Mouse (Mus musculus) retina, postnatal 1 day (tissue): ENCODE measurements around the gene Znrf4.

Experiments
- DNase-seq: peaks from one replicate; pipeline ENCODE4 v3.0.0-alpha.2; 2012

The Znrf4 gene

DNA sequence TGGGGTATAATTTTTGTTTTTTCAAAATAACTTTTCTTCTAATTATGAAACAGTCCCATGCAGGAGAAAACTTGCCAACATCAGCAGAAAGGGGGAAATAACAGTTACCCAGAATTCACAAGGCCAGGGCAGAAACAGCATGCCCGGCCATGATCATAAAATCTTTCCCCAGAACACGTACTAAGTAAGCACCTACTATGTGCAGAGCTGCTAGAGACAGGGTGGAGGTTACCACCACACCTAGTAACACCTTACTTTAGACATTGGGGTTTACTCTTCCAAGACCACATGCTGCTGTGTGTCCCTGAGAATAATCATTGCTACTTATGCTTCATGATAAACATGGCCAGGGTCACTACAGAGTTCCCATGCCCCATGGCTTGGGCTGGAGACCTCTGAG, 47.9 kb downstream of the Znrf4 start:
- DNase-seq, result no peak

DNA sequence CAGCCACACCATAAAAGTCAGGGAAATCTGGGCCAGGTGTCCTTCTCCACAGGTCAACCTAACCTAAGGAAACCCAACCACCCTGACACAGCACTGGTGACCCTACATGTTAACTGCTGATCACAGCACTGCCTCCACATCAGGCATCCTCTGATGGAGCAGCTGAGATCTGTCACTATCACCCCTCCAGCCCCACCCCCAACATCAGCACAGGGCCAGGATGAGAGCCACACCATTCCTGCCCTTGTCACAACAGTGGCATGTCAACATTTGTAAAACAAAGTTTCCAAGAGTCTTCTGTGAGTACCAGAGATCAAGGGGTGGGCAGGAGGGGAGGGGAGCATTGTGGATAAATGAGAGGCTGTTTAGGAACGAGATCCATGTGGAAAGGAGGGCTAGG, 48.7 kb downstream of the Znrf4 start:
- no peak for DNase-seq

DNA sequence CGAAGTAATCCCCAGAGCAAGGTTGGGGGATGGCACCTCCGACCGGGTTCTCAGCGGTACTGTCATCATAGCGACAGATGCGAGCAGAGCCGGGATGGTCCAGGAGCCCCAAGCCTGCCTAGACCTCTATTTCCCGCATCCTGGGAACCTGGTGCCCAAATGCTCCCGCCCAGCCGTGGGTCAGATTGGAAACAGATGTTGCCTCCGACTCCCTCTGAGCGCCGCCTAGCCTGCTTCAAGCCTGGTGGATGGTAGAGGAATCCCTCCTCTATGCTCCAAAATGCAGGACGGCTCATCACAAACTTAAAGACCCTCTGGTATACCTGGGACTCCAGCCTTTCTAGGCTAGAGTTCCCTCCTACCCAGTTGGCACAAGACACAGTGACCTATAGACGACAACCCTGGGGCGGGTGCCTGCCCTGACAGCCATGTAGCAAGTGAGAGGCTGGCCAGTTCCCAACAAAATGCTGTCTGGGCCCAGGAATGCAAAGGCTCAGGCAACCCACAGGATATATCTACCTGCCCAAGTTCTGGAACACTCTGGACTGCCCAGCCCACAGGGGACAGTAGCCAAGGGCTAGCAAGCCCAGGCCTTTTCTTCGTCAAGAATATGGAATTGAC, 49.3 kb downstream of the Znrf4 start:
- no peak for DNase-seq

DNA sequence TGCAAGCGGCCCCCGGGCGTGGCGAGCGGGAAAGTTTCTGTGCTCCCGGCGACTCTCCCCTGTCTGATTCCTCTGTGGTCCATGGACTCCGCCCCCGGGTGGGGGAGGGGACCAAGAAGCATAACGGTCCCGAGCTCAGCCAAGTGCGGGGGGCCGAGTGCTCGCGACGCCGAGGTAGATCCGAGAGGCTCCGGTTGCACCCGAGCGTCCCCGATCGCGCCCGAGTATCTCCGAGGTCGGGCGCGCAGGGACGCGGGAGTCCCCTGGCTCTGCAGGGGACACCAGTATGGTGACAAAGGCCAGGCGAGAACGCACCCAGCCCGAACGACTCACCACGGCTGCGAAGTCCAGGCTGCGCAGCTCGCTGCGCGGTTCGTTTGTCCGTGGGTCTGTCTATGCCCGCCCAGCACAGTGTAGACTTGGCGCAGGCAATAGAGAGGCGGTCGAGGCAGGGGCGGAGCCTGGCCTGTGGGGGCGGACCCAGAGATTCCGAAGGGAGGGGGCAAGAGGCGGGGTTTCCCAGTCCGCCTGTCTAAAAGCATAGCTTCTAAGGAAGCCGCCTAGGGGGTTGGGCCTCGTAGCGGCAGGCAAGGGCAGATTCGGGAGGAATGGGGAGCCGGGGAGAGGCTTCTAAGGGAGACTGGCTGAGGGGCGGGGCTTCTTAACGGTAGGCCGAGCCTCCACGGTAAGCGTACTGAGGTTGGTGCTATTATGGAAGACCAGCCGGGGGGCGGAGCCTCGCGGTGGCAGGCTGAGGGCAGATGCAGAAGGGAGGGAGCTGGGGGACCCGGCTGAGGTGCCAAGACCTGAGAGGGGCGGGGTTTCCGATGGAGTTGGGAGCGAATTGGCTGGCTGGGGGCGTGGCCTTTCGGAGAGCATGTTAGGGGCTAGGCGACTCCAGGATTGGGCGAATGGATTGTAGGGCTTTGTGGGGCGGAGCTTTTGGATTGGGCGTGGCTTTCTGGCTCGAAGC, 50.2 kb downstream of the Znrf4 start:
- DNase-seq, result peak; percentile 100
